Mouse (Mus musculus): ENCODE measurements around the gene Hoxb3. TPM values are rescaled to one million over a fixed set of nuclear protein-coding genes. Genes with fewer than 3 reads are reported as not detected.

The Hoxb3 gene
- polyA plus RNA-seq, 1 experiment from 2014 or later = 12.6 TPM

GRCm38 (mm10) chr11:96345893-96346806, 23.0 kb downstream of the Hoxb3 start:
- H3K36me3 ChIP-seq = no peaks in the 10 kb centered on the region
- peak overlapping the region; percentile 44 for H3K4me3 ChIP-seq (replicated peaks)
- peak overlapping the region; percentile 99 for H3K27ac ChIP-seq (replicated peaks)
- H3K4me1 ChIP-seq = peaks cover 95% of the 10 kb centered on the region
- ATAC-seq (ENCODE audit: low FRiP score) = no peak
- H3K9me3 ChIP-seq (replicated peaks) = no peaks in the 10 kb centered on the region
- peak overlapping the region; percentile 66 for H3K9ac ChIP-seq (replicated peaks)
- WGBS = 4% methylated on average over 45 of the region's 45 CpGs
- H3K4me2 ChIP-seq = peak overlapping the region; percentile 87
- H3K27me3 ChIP-seq (replicated peaks) = no peaks in the 10 kb centered on the region

- no peak for ATAC-seq (ENCODE audit: low FRiP score)
- WGBS = 22% methylated on average over 5 of the region's 5 CpGs
- H3K4me2 ChIP-seq = peak overlapping the region; percentile 87
- peak overlapping the region; percentile 66; the same call in 1 of the 2 replicates for H3K9ac ChIP-seq (replicated peaks)
- no peaks in the 10 kb centered on the region for H3K27me3 ChIP-seq (replicated peaks)
- H3K27ac ChIP-seq (replicated peaks) = peak overlapping the region; percentile 99
- H3K4me1 ChIP-seq = peaks cover 92% of the 10 kb centered on the region
- no peaks in the 10 kb centered on the region for H3K36me3 ChIP-seq
- H3K4me3 ChIP-seq (replicated peaks) = 0 out of 2 replicates have a peak overlapping the region, but pooled peaks have one; percentile 44
- no peaks in the 10 kb centered on the region for H3K9me3 ChIP-seq (replicated peaks)
Measured at GRCm38 (mm10) chr11:96346916-96347520, 23.9 kb downstream of the Hoxb3 start.

- Histone ChIP-seq H3K27me3 (replicated peaks) (no peaks in the 10 kb centered on the region), H3K4me2 (peak overlapping the region; percentile 64), H3K4me3 (replicated peaks) (no peak overlapping the region), H3K9ac (replicated peaks) (0 out of 2 replicates have a peak overlapping the region, but pooled peaks have one; percentile 18), H3K4me1 (peaks cover 85% of the 10 kb centered on the region), H3K9me3 (replicated peaks) (no peaks in the 10 kb centered on the region), H3K27ac (replicated peaks) (peak overlapping the region; percentile 99), H3K36me3 (no peaks in the 10 kb centered on the region)
- no peak for ATAC-seq (ENCODE audit: low FRiP score)
- WGBS = 6% methylated on average over 4 of the region's 4 CpGs
Measured at GRCm38 (mm10) chr11:96347717-96348116, 24.6 kb downstream of the Hoxb3 start.

- H3K9ac ChIP-seq (replicated peaks) = peak overlapping the region; percentile 26; the same call in 1 of the 2 replicates
- no peak for ATAC-seq (ENCODE audit: low FRiP score)
- no peaks in the 10 kb centered on the region for H3K27me3 ChIP-seq (replicated peaks)
- H3K4me2 ChIP-seq = peak overlapping the region; percentile 64
- H3K4me3 ChIP-seq (replicated peaks) = 0 out of 2 replicates have a peak overlapping the region, but pooled peaks have one; percentile 6
- peak overlapping the region; percentile 99 for H3K27ac ChIP-seq (replicated peaks)
- no peaks in the 10 kb centered on the region for H3K36me3 ChIP-seq
- H3K4me1 ChIP-seq = peaks cover 79% of the 10 kb centered on the region
- no peaks in the 10 kb centered on the region for H3K9me3 ChIP-seq (replicated peaks)
- WGBS = 7% methylated on average over 21 of the region's 21 CpGs
Measured at GRCm38 (mm10) chr11:96348141-96348928, 25.2 kb downstream of the Hoxb3 start.

- Histone ChIP-seq H3K4me1 (peaks cover 72% of the 10 kb centered on the region), H3K36me3 (no peaks in the 10 kb centered on the region), H3K27ac (replicated peaks) (peak overlapping the region; percentile 99), H3K27me3 (replicated peaks) (no peaks in the 10 kb centered on the region), H3K9ac (replicated peaks) (peak overlapping the region; percentile 29), H3K4me2 (peak overlapping the region; percentile 64), H3K9me3 (replicated peaks) (no peaks in the 10 kb centered on the region), H3K4me3 (replicated peaks) (0 out of 2 replicates have a peak overlapping the region, but pooled peaks have one; percentile 6)
- WGBS = 7% methylated on average over 3 of the region's 3 CpGs
- ATAC-seq (ENCODE audit: low FRiP score) = no peak
Measured at GRCm38 (mm10) chr11:96348988-96349387, 25.9 kb downstream of the Hoxb3 start.

- H3K9ac ChIP-seq (replicated peaks) = peak overlapping the region; percentile 29
- no peak for ATAC-seq (ENCODE audit: low FRiP score)
- WGBS = 5% methylated on average over 14 of the region's 14 CpGs
- H3K4me2 ChIP-seq = peak overlapping the region; percentile 64
- no peaks in the 10 kb centered on the region for H3K36me3 ChIP-seq
- peaks cover 65% of the 10 kb centered on the region for H3K4me1 ChIP-seq
- no peaks in the 10 kb centered on the region for H3K27me3 ChIP-seq (replicated peaks)
- H3K9me3 ChIP-seq (replicated peaks) = no peaks in the 10 kb centered on the region
- H3K4me3 ChIP-seq (replicated peaks) = 0 out of 2 replicates have a peak overlapping the region, but pooled peaks have one; percentile 3
- peak overlapping the region; percentile 99 for H3K27ac ChIP-seq (replicated peaks)
Measured at GRCm38 (mm10) chr11:96349491-96350340, 26.6 kb downstream of the Hoxb3 start.

- H3K4me3 ChIP-seq (replicated peaks) = peak within 1 kb of the TSS; percentile 64
- peak within 1 kb of the TSS; percentile 64 for H3K4me2 ChIP-seq
- 3% methylated on average over 2 of the region's 2 CpGs for WGBS
- H3K4me1 ChIP-seq = peaks cover 64% of the 10 kb centered on the region
- ATAC-seq (ENCODE audit: low FRiP score) = no peak
- H3K27ac ChIP-seq (replicated peaks) = peak within 1 kb of the TSS; percentile 99
- no peaks in the 10 kb centered on the region for H3K9me3 ChIP-seq (replicated peaks)
- H3K36me3 ChIP-seq = no peaks in the 10 kb centered on the region
- peak within 1 kb of the TSS; percentile 84 for H3K9ac ChIP-seq (replicated peaks)
- no peaks in the 10 kb centered on the region for H3K27me3 ChIP-seq (replicated peaks)
Measured at GRCm38 (mm10) chr11:96350341-96350624, 27.2 kb downstream of the Hoxb3 start, which contains the start of gene Hoxb2. TSS of gene Hoxb2 (plus strand) at chr11:96350525.

GRCm38 (mm10) chr11:96350791-96351190, 27.7 kb downstream of the Hoxb3 start:
- Histone ChIP-seq H3K4me1 (peaks cover 60% of the 10 kb centered on the region), H3K9ac (replicated peaks) (peak overlapping the region; percentile 84), H3K27me3 (replicated peaks) (no peaks in the 10 kb centered on the region), H3K4me3 (replicated peaks) (peak overlapping the region; percentile 64), H3K4me2 (peak overlapping the region; percentile 64), H3K27ac (replicated peaks) (peak overlapping the region; percentile 99), H3K9me3 (replicated peaks) (no peaks in the 10 kb centered on the region), H3K36me3 (no peaks in the 10 kb centered on the region)
- WGBS = 6% methylated on average over 2 of the region's 2 CpGs
- no peak for ATAC-seq (ENCODE audit: low FRiP score)

- H3K4me3 ChIP-seq (replicated peaks) = peak overlapping the region; percentile 64
- no peaks in the 10 kb centered on the region for H3K9me3 ChIP-seq (replicated peaks)
- no peaks in the 10 kb centered on the region for H3K27me3 ChIP-seq (replicated peaks)
- H3K27ac ChIP-seq (replicated peaks) = peak overlapping the region; percentile 99
- H3K4me2 ChIP-seq = peak overlapping the region; percentile 64
- no peaks in the 10 kb centered on the region for H3K36me3 ChIP-seq
- peak; percentile 36; the same call in 1 of the 2 replicates for ATAC-seq (ENCODE audit: low FRiP score)
- WGBS = 4% methylated on average over 11 of the region's 11 CpGs
- peak overlapping the region; percentile 84 for H3K9ac ChIP-seq (replicated peaks)
- H3K4me1 ChIP-seq = peaks cover 60% of the 10 kb centered on the region
Measured at GRCm38 (mm10) chr11:96351312-96351711, 28.2 kb downstream of the Hoxb3 start.

- Histone ChIP-seq H3K4me2 (peak overlapping the region; percentile 64), H3K36me3 (no peaks in the 10 kb centered on the region), H3K9me3 (replicated peaks) (no peaks in the 10 kb centered on the region), H3K4me1 (peaks cover 58% of the 10 kb centered on the region), H3K27me3 (replicated peaks) (no peaks in the 10 kb centered on the region), H3K4me3 (replicated peaks) (peak overlapping the region; percentile 64), H3K27ac (replicated peaks) (peak overlapping the region; percentile 99), H3K9ac (replicated peaks) (peak overlapping the region; percentile 84)
- WGBS = under 1% methylated on average over 22 of the region's 22 CpGs
- peak; percentile 70 for ATAC-seq (ENCODE audit: low FRiP score)
Measured at GRCm38 (mm10) chr11:96351831-96352230, 28.7 kb downstream of the Hoxb3 start.
